Mouse (Mus musculus) bone marrow, adult 2 months (tissue): ENCODE measurements around the gene Phc2.

Source experiments
- CTCF ChIP-seq: fragments of 200-500 bp; IDR thresholded peaks from 2 replicates; pipeline ENCODE4 v1.5.1; 2011; ENCODE audit warnings: low read length, control low read depth; ENCODE audit not compliant: control insufficient read depth, insufficient read depth
- POLR2A ChIP-seq: fragments of 200-500 bp; IDR thresholded peaks from 2 replicates; pipeline ENCODE4 v1.6.1; 2011; ENCODE audit warnings: low read depth, mild to moderate bottlenecking, control low read depth, low read length, borderline replicate concordance; ENCODE audit not compliant: control insufficient read depth

- no peak for TF ChIP-seq CTCF
- TF ChIP-seq POLR2A: no peak
Measured at GRCm38 (mm10) chr4:128734721-128735671, 80.5 kb downstream of the Phc2 start.
